Mouse (Mus musculus) granulocyte monocyte progenitor cell, adult 5-6 weeks (primary cell): ENCODE measurements at regions not wholly inside any gene's neighbourhood (a gene's known extent, or its start where the extent isn't known, plus 50 kb on each side); places are given as distances from the start of the nearest gene placed in this dataset.

Source experiments
- ATAC-seq: replicated peaks from 2 replicates; pipeline ENCODE4 v1.8.0; 2016; ENCODE audit warnings: mild to moderate bottlenecking, moderate TSS enrichment, inconsistent platforms; ENCODE audit not compliant: poor library complexity, severe bottlenecking

- ATAC-seq = no peak
These were observed 74.3 kb upstream of the Tmem189 start for GRCm38 (mm10) chr2:167763891-167764410.

GRCm38 (mm10) chr2:167761404-167761936, 71.8 kb upstream of the Tmem189 start:
- no peak for ATAC-seq

GRCm38 (mm10) chr2:167760681-167761403, 71.2 kb upstream of the Tmem189 start:
- ATAC-seq = no peak

- ATAC-seq = peak; percentile 92
These were observed 70.2 kb upstream of the Tmem189 start for GRCm38 (mm10) chr2:167759603-167760390.

- no peak for ATAC-seq
These were observed 67.6 kb upstream of the Tmem189 start for GRCm38 (mm10) chr2:167757157-167757780.

GRCm38 (mm10) chr2:167756721-167757120, 67.1 kb upstream of the Tmem189 start:
- no peak for ATAC-seq

GRCm38 (mm10) chr2:167754929-167755551, 65.4 kb upstream of the Tmem189 start:
- no peak for ATAC-seq

GRCm38 (mm10) chr2:167753898-167754297, 64.3 kb upstream of the Tmem189 start:
- ATAC-seq = peak; percentile 90

GRCm38 (mm10) chr2:167752805-167753556, 63.4 kb upstream of the Tmem189 start:
- no peak for ATAC-seq

- ATAC-seq = peak; percentile 18
These were observed 62.0 kb upstream of the Tmem189 start for GRCm38 (mm10) chr2:167751585-167751984.

- no peak for ATAC-seq
These were observed 58.7 kb upstream of the Tmem189 start for GRCm38 (mm10) chr2:167748297-167748696.

- ATAC-seq = peak; percentile 60
These were observed 57.7 kb upstream of the Tmem189 start for GRCm38 (mm10) chr2:167747164-167747843.

- ATAC-seq = no peak
These were observed 56.7 kb upstream of the Tmem189 start for GRCm38 (mm10) chr2:167746344-167746743.

GRCm38 (mm10) chr2:167745409-167745808, 55.8 kb upstream of the Tmem189 start:
- ATAC-seq = no peak

- no peak for ATAC-seq
These were observed 54.5 kb upstream of the Tmem189 start for GRCm38 (mm10) chr2:167744080-167744479.

GRCm38 (mm10) chr2:167742479-167742878, 52.9 kb upstream of the Tmem189 start:
- peak; percentile 41; the same call in 1 of the 2 replicates for ATAC-seq

- ATAC-seq = peak; percentile 77
These were observed 51.0 kb upstream of the Tmem189 start for GRCm38 (mm10) chr2:167740516-167741189.
